Mouse (Mus musculus): ENCODE results near the gene Prr5l. TPM values are rescaled to one million over a fixed set of nuclear protein-coding genes. Genes with fewer than 3 reads are reported as not detected.

The Prr5l gene
- polyA plus RNA-seq, 1 experiment from 2014 or later, result 8.5 TPM

GRCm38 (mm10) chr2:101668751-101669150, 214.1 kb downstream of the Prr5l start:
- Histone ChIP-seq H3K27ac (ENCODE audit: low read depth, low read length) (no peak overlapping the region), H3K36me3 (ENCODE audit: control insufficient read depth, insufficient read depth, low read length) (no peaks in the 10 kb centered on the region), H3K4me1 (replicated peaks; ENCODE audit: control insufficient read depth, insufficient read depth, low read length) (no peaks in the 10 kb centered on the region), H3K4me3 (ENCODE audit: low read depth, low read length) (no peak overlapping the region), H3K9ac (ENCODE audit: low read depth, low read length) (no peak overlapping the region), H3K27me3 (replicated peaks; ENCODE audit: control insufficient read depth, insufficient read depth, low read length) (no peaks in the 10 kb centered on the region), H3K9me3 (ENCODE audit: control insufficient read depth, low read length) (no peaks in the 10 kb centered on the region), H3K4me2 (no peak overlapping the region)
- ATAC-seq (replicated peaks; ENCODE audit: low FRiP score), result no peak
- DNase-seq (ENCODE audit: low spot score), result no peak
- WGBS, result 76% methylated on average over 3 of the region's 3 CpGs

- Histone ChIP-seq H3K9me3 (ENCODE audit: control insufficient read depth, low read length) (no peaks in the 10 kb centered on the region), H3K27me3 (replicated peaks; ENCODE audit: control insufficient read depth, insufficient read depth, low read length) (no peaks in the 10 kb centered on the region), H3K4me3 (ENCODE audit: low read depth, low read length) (no peak overlapping the region), H3K4me1 (replicated peaks; ENCODE audit: control insufficient read depth, insufficient read depth, low read length) (no peaks in the 10 kb centered on the region), H3K27ac (ENCODE audit: low read depth, low read length) (no peak overlapping the region), H3K4me2 (no peak overlapping the region), H3K9ac (ENCODE audit: low read depth, low read length) (no peak overlapping the region), H3K36me3 (ENCODE audit: control insufficient read depth, insufficient read depth, low read length) (no peaks in the 10 kb centered on the region)
- no peak for DNase-seq (ENCODE audit: low spot score)
- ATAC-seq (replicated peaks; ENCODE audit: low FRiP score), result no peak
- 91% methylated on average over 3 of the region's 3 CpGs for WGBS
These were observed 217.1 kb downstream of the Prr5l start for GRCm38 (mm10) chr2:101665703-101666092.

- WGBS, result 25% methylated on average over 9 of the region's 9 CpGs
- no peaks in the 10 kb centered on the region for H3K27me3 ChIP-seq (replicated peaks; ENCODE audit: control insufficient read depth, insufficient read depth, low read length)
- no peaks in the 10 kb centered on the region for H3K36me3 ChIP-seq (ENCODE audit: control insufficient read depth, insufficient read depth, low read length)
- no peak overlapping the region for H3K4me2 ChIP-seq
- no peak overlapping the region for H3K4me3 ChIP-seq (ENCODE audit: low read depth, low read length)
- no peaks in the 10 kb centered on the region for H3K4me1 ChIP-seq (replicated peaks; ENCODE audit: control insufficient read depth, insufficient read depth, low read length)
- H3K9ac ChIP-seq (ENCODE audit: low read depth, low read length), result no peak overlapping the region
- H3K27ac ChIP-seq (ENCODE audit: low read depth, low read length), result no peak overlapping the region
- H3K9me3 ChIP-seq (ENCODE audit: control insufficient read depth, low read length), result no peaks in the 10 kb centered on the region
- no peak for DNase-seq (ENCODE audit: low spot score)
- ATAC-seq (replicated peaks; ENCODE audit: low FRiP score), result peak; percentile 58; the same call in 1 of the 2 replicates
These were observed 217.6 kb downstream of the Prr5l start for GRCm38 (mm10) chr2:101665058-101665702.

Other genes starting within 250 kb of the Prr5l start
- gene Rag1, start 233.5 kb downstream of the Prr5l start, polyA plus RNA-seq (2014; fragmentation: Nextera tagmentation; extraction: Ambion mirVana), result 0.09 and 0.12 TPM in 2 replicates
- gene B230118H07Rik, start 233.5 kb downstream of the Prr5l start, polyA plus RNA-seq (2014; fragmentation: Nextera tagmentation; extraction: Ambion mirVana), result 33.1 and 38.1 TPM in 2 replicates
- 12.1 and 15.2 TPM in 2 replicates for gene Traf6, start 204.6 kb downstream of the Prr5l start, polyA plus RNA-seq (2014; fragmentation: Nextera tagmentation; extraction: Ambion mirVana)
- 46.1 and 47.6 TPM in 2 replicates for gene Commd9, start 3.2 kb upstream of the Prr5l start, polyA plus RNA-seq (2014; fragmentation: Nextera tagmentation; extraction: Ambion mirVana)